Mouse (Mus musculus): ENCODE data around the gene Pls1.

- TF ChIP-seq EP300 (optimal IDR thresholded peaks at IDR 0.05) (no peak), CTCF (IDR thresholded peaks at IDR 0.05; ENCODE audit: low read depth) (no peak)
Observed at GRCm38 (mm10) chr9:95795844-95796243, 49.3 kb downstream of the Pls1 start.

All from stomach, postnatal 0 days (tissue).